Mouse (Mus musculus) forebrain, embryonic 12.5 days (tissue): ENCODE measurements at regions not wholly inside any gene's neighbourhood (a gene's known extent, or its start where the extent isn't known, plus 50 kb on each side); places are given as distances from the start of the nearest gene placed in this dataset. TPM values are rescaled to one million over a fixed set of nuclear protein-coding genes. Genes with fewer than 3 reads are reported as not detected.
"Not testable (repeated sequence)": the region's sequence is repeated elsewhere in the genome, so short reads cannot be mapped to it uniquely, and the experiment has no call there.

ENCODE experiments used
- ATAC-seq: fragments of 200-750 bp; cut with Nextera tagmentation; 2 replicates; pipeline ENCODE4 v1.8.0; 2017; ENCODE audit warnings: moderate TSS enrichment; ENCODE audit not compliant: low FRiP score
- H3K27ac ChIP-seq: fragments of 300-500 bp; sonication (generic); 2 replicates; pipeline ENCODE4 v1.5.1; 2016; ENCODE audit warnings: mild to moderate bottlenecking
- H3K27me3 ChIP-seq: fragments of 300-500 bp; sonication (generic); 2 replicates; pipeline ENCODE4 v1.6.1; 2016; ENCODE audit warnings: mild to moderate bottlenecking
- H3K36me3 ChIP-seq: fragments of 300-500 bp; sonication (generic); replicated peaks from 2 replicates; pipeline ENCODE4 v1.6.1; 2016; ENCODE audit warnings: mild to moderate bottlenecking
- H3K4me1 ChIP-seq: fragments of 300-500 bp; sonication (generic); 2 replicates; pipeline ENCODE4 v1.6.1; 2016
- H3K4me2 ChIP-seq: fragments of 300-500 bp; sonication (generic); 2 replicates; pipeline ENCODE4 v1.6.1; 2016; ENCODE audit warnings: mild to moderate bottlenecking, moderate library complexity
- H3K4me3 ChIP-seq: fragments of 300-500 bp; sonication (generic); replicated peaks from 2 replicates; pipeline ENCODE4 v1.5.1; 2016; ENCODE audit warnings: mild to moderate bottlenecking
- H3K9ac ChIP-seq: fragments of 300-500 bp; sonication (generic); 2 replicates; pipeline ENCODE4 v1.6.1; 2016; ENCODE audit warnings: mild to moderate bottlenecking
- H3K9me3 ChIP-seq: fragments of 300-500 bp; sonication (generic); 2 replicates; pipeline ENCODE4 v1.6.1; 2016
- WGBS: fragments of 180-500 bp; shearing (Covaris S2); methylation state at CpG from one replicate; pipeline ENCODE4 v1.1.7; 2016; 5-methylcytosine and 5-hydroxymethylcytosine counted together
- microRNA-seq: library from miRNA; unstranded; fragments of <30 nt; microRNA quantifications from one replicate; pipeline ENCODE4, GENCODE M21; 2017

DNA sequence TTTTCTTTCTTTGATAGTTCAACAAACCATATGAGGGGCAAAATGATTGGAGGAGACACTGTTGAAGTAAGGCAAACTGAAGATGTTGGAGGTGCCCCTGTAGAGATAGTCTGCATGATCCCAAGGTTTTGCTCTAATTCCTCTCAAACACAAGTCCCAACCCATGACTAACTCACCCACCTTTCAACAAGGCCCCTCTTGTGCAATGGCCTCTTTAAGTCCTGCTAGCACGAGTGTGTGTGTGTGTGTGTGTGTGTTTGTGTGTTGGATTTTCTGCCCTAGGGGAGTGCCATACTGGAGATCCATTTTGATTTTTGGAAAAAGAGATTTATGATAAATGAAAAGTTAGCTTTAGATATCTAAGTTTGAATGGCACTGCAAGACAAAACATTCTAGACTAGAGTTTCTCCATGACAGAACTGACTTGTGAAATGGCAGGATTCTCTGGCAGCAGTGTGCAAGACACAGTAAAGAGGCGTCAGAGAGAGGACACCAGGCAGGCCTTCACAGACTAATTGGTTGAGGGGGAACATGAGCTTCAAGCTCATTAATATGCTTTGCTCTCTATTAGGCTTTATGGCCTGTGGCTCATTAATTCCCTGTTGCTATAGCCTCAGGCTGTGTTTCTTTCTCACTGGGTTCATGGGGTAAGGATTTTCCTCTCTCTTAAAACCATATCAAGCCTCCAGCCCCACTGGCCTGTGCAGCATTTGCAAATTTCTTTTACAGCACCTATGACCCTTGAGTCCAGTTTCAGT, 1344.5 kb upstream of the Got2 start:
- Histone ChIP-seq H3K4me1 (peaks cover 4% of the 10 kb centered on the region; the same call in 1 of the 2 replicates), H3K4me3 (no peak overlapping the region), H3K9me3 (no peaks in the 10 kb centered on the region), H3K27me3 (no peaks in the 10 kb centered on the region), H3K36me3 (no peaks in the 10 kb centered on the region), H3K27ac (no peak overlapping the region), H3K4me2 (no peak overlapping the region), H3K9ac (no peak overlapping the region)
- 41% methylated on average over 2 of the region's 2 CpGs for WGBS
- peak; percentile 90; the same call in 1 of the 2 replicates for ATAC-seq

DNA sequence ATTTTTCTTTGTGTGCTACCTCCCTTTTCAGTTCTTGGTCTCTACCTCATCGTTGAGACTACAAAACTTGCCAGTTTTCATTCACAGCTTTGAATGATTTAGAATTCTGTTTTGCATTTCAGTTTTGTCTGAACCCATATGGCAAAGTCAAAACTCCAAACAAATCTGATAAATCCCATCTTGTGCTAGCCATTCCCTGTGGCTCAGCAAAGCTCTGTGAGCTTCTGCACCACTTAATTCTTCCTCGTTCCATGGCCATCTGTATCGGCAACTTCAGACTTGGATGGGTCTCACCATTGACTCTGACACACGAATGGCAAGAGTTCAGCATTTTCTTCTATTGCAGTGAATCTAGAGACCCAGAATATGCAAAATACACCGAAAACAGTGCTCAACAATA, 1343.3 kb upstream of the Got2 start:
- H3K4me1 ChIP-seq: peaks cover 4% of the 10 kb centered on the region; the same call in 1 of the 2 replicates
- H3K27me3 ChIP-seq: no peaks in the 10 kb centered on the region
- no peak overlapping the region for H3K4me3 ChIP-seq
- H3K9ac ChIP-seq: no peak overlapping the region
- no peak for ATAC-seq
- H3K27ac ChIP-seq: no peak overlapping the region
- H3K4me2 ChIP-seq: no peak overlapping the region
- H3K9me3 ChIP-seq: no peaks in the 10 kb centered on the region
- 90% methylated on average over 5 of the region's 5 CpGs for WGBS
- no peaks in the 10 kb centered on the region for H3K36me3 ChIP-seq

DNA sequence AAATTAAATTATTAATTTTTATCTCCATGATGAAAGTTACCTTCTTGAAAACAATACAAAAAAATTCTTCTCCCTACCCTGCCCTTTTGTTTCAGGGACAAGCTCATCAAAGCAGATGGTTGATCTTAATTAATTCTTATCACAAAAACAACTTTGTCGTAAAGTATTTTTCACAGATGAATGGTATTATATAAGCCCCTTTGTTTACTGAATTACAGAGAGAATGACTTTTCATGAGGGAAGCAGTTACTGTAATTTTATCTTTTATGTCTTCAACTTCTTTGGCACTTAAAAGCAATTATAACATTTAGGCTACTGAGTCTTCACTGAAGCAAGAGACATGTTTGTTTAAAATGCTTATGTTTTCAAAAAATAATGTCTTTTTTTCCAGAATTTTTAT, 1303.5 kb upstream of the Got2 start:
- no peaks in the 10 kb centered on the region for H3K27me3 ChIP-seq
- H3K4me3 ChIP-seq: no peak overlapping the region
- WGBS: 58% methylated on average over 1 of the region's 1 CpGs
- no peak overlapping the region for H3K9ac ChIP-seq
- no peaks in the 10 kb centered on the region for H3K36me3 ChIP-seq
- no peak overlapping the region for H3K4me2 ChIP-seq
- ATAC-seq: no peak
- no peaks in the 10 kb centered on the region for H3K9me3 ChIP-seq
- no peak overlapping the region for H3K27ac ChIP-seq
- H3K4me1 ChIP-seq: no peaks in the 10 kb centered on the region

DNA sequence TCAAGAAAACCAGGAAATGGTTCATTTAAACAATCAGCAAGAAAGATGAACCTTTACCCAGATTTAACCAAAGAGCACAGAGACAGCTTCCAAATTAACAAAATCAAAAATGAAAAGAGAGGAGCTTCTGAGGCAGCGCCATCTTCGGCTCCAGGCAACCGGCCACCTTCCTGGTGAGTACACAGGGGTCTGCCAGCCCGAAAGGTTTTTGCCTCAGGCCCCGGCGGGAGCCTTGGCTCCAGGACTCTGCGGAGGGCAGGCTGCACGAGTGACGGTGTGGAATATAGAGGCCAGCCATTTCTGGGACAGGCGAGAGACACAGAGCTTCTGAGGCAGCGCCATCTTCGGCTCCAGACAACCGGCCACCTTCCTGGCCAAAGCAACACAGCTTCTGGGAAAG, 1295.5 kb upstream of the Got2 start:
- not testable (repeated sequence) for H3K4me3 ChIP-seq, H3K27me3 ChIP-seq, H3K9me3 ChIP-seq, ATAC-seq, H3K27ac ChIP-seq, H3K4me2 ChIP-seq, H3K9ac ChIP-seq, H3K36me3 ChIP-seq, H3K4me1 ChIP-seq
- WGBS: 96% methylated on average over 13 of the region's 13 CpGs

DNA sequence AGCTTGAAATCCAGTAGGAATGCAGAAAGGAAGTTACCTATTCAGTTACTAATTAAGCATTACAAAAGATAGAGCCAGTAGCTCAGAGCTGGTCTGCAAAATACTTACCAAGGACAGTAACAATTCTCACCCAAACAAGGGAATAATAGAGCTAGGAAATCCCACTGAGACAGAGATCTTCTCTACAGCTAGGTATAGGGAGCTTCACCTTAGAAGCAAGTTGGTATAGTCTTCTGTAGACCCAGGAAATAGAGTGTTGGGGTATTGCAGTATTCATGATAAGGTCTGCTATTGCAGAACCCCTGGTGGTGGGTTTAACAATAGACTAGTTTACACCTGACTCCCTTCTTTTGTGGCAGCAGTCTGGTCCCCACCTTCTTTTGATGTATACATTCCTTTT, 1294.1 kb upstream of the Got2 start:
- not testable (repeated sequence) for H3K9me3 ChIP-seq, H3K9ac ChIP-seq, H3K27ac ChIP-seq, ATAC-seq, H3K4me3 ChIP-seq, H3K27me3 ChIP-seq, H3K36me3 ChIP-seq, H3K4me2 ChIP-seq, H3K4me1 ChIP-seq

Small RNAs in the stretch of these regions (microRNA-seq; reads per million reads assigned to microRNA genes)
- gene Gm26399: not detected
